Mouse (Mus musculus) layer of hippocampus, postnatal 36 days (tissue): Measurements from ENCODE around the gene Nfyc. TPM values are rescaled to one million over a fixed set of nuclear protein-coding genes. Genes with fewer than 3 reads are reported as not detected.

Source experiments
- DNase-seq, 2 experiments: peaks; one replicate each; pipeline ENCODE4 v3.0.0; 2022
- total RNA-seq, 2 experiments: library from RNA; stranded (reverse); gene quantifications; 2 replicates each; pipeline ENCODE4 v1.2.3; 2021

The Nfyc gene
- total RNA-seq = 10 to 100 TPM; 49.0 to 52.9 TPM

- no peak for DNase-seq
These were observed at the start of gene Nfyc for GRCm38 (mm10) chr4:120831472-120831871. Gene Nfyc (minus strand): TSS chr4:120831572.

DNA sequence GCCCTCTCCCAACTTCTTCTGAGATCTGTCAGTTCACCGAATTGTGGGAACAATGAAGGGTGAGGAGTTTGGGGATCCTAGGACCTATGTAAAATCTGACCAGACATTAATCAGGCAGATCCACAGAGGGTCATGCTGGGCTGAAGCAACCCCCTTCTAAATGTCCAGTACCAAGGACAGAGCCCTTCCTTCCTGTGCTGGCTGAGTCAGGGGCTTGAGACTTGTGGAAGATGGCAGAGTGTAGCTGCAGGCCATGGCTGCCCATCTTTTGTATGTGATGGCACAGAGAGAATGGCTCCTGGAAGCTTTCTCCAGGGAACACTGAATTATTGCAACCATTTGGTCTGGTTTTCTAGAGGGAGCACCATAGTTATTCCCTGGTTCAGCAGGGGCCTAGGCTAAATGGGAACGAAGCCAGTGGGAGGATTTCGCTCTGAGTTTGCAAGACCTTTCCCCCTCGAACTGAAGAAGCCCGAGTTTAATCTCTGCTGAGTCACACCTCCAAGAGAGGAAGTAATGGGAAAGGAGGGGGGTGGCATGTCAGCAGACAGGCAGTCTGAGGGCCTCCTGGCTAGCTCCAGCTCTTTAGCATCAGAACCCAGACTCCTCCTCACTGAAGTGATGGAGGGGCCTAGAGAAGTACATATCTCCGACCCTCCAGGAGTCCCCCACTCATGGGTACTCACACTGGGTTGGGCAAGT, 49.5 kb upstream of the Nfyc start:
- no peak for DNase-seq

- DNase-seq = no peak
These were observed 48.0 kb upstream of the Nfyc start for GRCm38 (mm10) chr4:120879386-120879785.

DNA sequence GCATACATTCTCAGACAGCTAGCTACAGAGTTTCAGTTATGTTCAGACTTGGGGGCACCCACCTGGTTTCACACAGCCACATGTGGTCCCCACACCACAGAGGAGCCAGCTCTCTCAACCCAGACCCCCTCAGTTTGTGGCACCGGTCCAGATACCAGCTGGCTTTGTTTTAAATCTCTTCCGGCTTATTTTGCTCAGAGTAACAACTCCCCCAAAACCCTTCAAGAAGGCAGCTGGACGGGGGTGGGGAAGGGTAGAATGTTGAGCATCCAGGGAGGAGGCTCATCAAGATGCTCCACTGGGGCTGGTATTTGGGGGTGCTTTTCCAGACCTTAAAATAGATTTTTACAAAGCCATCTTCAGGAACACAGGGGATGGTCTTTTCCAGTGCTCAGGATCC, 47.4 kb upstream of the Nfyc start:
- DNase-seq = no peak

- no peak for DNase-seq
These were observed 44.6 kb upstream of the Nfyc start for GRCm38 (mm10) chr4:120875961-120876360.

DNA sequence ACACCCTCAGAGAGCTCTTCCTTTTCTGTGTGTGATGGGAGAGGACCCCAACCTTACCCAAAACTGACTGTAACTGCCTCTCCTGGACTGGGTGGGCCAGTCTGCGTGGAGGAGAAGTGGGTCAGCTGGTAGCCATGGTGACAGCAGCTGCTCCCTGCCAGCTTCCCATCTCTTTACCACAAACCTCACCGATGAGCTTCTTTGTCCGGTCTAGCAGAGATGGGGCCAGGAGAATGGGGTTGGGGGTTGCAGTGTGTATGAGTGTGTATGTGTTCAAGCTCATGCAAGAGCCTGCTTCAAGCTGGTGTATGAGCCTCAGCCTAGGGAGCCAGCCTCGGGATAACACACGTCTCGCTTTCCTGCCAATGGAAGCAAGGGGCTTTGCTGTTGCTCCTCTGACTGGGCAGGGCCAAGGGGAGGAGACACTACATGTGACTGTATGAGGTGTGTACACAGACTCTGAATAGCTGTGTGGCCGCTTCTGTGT, 38.9 kb upstream of the Nfyc start:
- no peak for DNase-seq

- no peak for DNase-seq
These were observed 37.6 kb upstream of the Nfyc start for GRCm38 (mm10) chr4:120868988-120869387.

DNA sequence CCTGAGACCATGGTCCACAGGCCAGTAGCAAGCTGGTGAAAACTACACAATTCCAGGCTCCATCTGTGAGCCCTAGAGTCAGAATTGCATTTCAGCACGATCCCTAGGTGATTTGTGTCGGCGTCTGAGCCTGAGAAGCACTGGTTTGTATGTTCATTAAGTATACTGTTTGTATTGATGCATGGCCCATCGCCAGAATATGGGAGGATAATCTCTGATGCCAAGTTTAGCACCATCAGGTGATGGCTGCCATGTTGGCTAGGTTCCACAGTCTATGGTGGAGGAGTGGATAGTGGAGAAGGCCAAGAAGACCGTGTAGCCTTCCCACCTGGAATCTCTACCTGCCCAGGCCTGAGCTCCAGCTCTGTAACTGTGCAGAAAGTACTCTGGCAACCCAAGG, 36.9 kb upstream of the Nfyc start:
- DNase-seq = no peak

- no peak for DNase-seq
These were observed 34.8 kb upstream of the Nfyc start for GRCm38 (mm10) chr4:120866211-120866610.

- no peak for DNase-seq
These were observed 28.5 kb upstream of the Nfyc start for GRCm38 (mm10) chr4:120859865-120860264.

DNA sequence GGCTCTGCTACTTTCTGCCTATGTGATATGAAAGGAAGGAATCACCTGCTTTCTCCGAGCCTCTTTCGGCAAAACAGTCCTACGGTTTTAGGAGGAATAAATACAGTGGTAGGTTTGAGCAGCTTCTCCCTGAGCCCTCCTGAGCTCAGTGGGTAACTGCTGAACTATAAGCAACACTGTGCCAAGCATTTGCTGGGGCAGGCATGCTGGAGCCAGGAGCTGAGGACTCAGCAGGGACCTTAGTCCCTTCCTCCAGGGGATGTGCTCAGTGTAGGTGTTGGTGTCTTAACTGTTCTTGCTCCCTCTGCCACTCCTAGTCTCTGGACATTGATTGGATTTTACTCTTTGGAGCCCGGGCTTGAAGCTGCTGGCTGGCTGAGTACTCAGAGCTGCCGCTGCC, 25.0 kb upstream of the Nfyc start:
- DNase-seq = no peak

DNA sequence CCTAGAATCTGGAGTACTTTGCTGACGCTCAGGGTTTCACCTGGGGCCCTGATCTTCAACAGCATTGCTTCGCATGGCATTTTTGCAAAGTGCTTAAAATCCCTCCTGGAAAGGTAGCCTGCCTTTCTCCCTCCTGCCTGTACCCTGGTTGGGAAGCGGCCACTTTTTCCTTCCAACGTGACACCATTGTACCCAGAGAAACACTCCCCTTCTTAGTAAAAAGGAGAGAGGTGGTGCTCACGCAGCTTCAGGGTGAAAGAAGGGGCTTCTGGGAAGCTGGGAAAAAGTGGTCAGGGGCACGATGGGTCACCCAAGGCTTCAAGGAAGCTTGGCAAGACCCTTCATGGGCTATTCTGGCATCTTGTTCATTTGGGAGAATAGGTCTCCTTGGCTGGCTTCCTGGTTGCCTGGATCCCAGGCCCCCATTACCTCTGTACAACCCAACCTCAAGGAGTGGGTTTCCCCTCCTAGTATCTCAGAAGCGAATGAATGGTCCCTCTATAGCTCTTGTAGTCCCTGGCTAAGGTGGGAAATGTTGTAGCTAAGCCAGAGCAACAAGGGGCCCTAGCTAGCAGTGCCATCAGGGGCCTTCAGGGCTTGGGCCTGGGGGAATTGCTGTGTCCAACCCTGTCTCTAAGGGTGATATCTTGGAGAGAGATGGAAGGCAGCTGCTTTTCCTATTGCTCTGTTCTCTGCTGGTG, 24.1 kb upstream of the Nfyc start:
- no peak for DNase-seq

DNA sequence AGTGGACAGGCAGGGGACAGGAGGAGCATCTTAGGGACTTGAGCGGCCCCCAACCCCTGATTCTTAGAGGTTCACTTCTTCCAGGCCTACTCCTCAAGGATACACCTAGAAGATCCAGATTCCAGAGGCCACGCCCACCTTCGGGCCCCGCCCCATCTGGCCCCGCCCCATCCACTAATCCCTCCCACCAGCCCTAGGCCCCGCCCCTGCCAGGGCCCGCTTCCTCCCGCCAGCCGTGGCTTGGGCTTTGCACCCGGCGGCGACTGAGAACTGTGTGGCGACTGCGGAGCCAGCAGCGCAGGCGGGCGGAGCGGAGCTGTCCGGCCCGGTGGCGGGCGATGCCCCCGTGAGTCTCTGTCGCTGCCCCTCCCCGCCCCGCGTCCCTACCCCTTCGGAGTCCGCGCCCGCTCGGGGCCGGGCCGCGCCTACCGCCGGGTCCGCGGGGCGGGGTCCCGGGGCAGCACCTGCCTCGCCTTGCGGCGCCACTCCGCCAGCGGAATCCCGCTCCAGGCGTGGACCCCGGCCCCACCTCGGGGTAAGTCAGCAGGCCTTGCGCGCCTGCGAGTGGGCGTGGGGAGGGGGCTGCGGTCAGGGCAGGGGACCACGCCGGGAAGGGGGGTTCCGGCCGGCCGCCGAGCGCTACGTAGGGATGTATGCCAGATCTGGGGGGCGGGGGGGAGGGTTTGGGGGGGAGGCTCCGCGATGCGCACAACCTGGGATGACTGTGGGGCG, 23.4 kb upstream of the Nfyc start, which contains the start of gene Rims3:
TSS of gene Rims3 (plus strand) at position 229 of the 732 bp plus-strand sequence.
- no peak for DNase-seq

GRCm38 (mm10) chr4:120850946-120851345, 19.6 kb upstream of the Nfyc start:
- DNase-seq = peak in 1 of 2 experiments; percentile 45

DNA sequence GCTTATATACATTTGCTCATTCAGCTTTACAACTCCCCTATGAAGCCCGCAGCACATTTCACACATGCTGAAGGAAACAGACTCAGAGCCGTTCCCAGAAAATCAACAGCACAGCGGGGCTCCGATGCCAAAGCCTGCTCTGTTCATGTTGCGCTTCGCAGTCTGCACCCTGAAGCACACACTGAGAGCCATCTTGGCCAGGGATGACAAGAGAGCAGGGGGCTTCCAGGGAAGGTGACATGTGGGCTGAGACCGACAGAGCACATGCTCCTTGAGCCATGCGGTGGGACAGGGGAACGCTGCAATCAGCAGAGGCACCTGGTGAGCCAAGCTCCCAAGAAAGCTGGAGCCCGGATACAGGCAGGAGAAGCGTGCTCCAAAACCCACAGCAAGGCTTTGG, 18.1 kb upstream of the Nfyc start:
- DNase-seq = no peak

DNA sequence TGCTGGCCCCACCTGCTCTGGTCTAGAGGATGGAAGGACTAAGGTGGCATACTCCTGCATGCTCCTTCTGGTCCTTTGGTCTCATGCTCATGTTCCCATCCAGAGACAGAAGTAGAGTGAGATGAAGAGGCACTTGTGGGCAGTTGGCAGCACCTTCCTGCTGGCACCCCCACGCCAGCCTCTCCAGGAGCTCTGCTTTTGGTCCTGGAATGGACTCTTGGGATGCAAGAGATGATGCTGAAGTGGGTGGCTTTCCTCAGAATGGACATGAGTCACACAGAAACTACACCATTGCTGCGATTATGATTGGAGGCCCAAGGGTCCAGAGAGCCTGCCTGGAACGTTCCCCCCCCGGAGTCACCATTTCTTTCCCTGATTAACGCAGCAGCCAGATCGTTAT, 17.5 kb upstream of the Nfyc start:
- no peak for DNase-seq

- no peak for DNase-seq
These were observed 13.7 kb upstream of the Nfyc start for GRCm38 (mm10) chr4:120845098-120845497.

- no peak for DNase-seq
These were observed 13.2 kb upstream of the Nfyc start for GRCm38 (mm10) chr4:120844423-120845082.

- DNase-seq = no peak
These were observed 10.0 kb upstream of the Nfyc start for GRCm38 (mm10) chr4:120841342-120841741.

DNA sequence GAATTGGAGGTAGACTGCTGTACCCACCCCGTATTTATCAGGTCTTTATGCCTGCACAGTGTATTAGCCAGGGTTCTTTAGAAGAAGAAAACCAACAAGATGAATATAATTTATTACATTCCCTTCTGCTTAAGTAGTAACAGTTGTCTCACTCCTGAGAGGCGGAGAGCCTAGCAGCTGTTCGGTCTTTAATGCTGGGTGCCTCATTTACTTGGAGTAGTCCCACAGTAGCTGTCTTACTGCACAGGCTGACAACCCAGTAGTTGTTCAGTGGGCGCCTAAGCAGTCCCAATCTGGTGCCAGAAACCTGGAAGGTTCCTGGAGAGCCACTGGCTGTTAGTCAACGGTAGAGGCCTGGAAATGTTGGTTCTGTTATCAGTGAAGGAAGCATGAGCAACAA, 605 bp downstream of the Nfyc start:
- peak; percentile 14 to 23 for DNase-seq

GRCm38 (mm10) chr4:120826418-120826817, 5.0 kb downstream of the Nfyc start:
- DNase-seq = no peak

- DNase-seq = peak; percentile 94
These were observed 5.6 kb downstream of the Nfyc start for GRCm38 (mm10) chr4:120825577-120826326.
